Mouse (Mus musculus) T-helper 2 cell (primary cell): ENCODE measurements around the gene Krt8.

Experiments used
- in situ Hi-C: fragments of 300-600 bp; cut with MboI, MseI; formaldehyde crosslinking; loops from one replicate; pipeline ENCODE4 v1.15.1; 2025; ENCODE audit warnings: high pct_unique_total_duplicates

Gene Krt8

GRCm38 (mm10) chr15:101976023-101976422, 28.3 kb downstream of the Krt8 start:
- in situ Hi-C loops, result loop anchor here (10.0 kb wide), 1 partner anchor 441 kb away; the partner anchor contains the start of gene Krt84

- in situ Hi-C loops, result loop anchor here (5.0 to 10.0 kb wide), 2 partner anchors 439 to 642 kb away; partner anchors contain the start of gene Krt84
These were observed 30.0 kb downstream of the Krt8 start for GRCm38 (mm10) chr15:101974083-101974845.

- in situ Hi-C loops, result loop anchor here (5.0 to 10.0 kb wide), 2 partner anchors 439 to 641 kb away; partner anchors contain the start of gene Krt84
These were observed 30.7 kb downstream of the Krt8 start for GRCm38 (mm10) chr15:101973414-101974077.

GRCm38 (mm10) chr15:101970536-101970935, 33.7 kb downstream of the Krt8 start:
- in situ Hi-C loops, result loop anchor here (5.0 to 10.0 kb wide), 2 partner anchors 436 to 638 kb away; partner anchors contain the start of gene Krt84

- in situ Hi-C loops, result no loop called here
These were observed 37.5 kb downstream of the Krt8 start for GRCm38 (mm10) chr15:101966808-101967207.

- in situ Hi-C loops, result loop anchor here (5.0 kb wide), 1 partner anchor 187 kb away; no protein-coding TSS in a partner anchor
These were observed 45.4 kb downstream of the Krt8 start for GRCm38 (mm10) chr15:101958891-101959290.

- in situ Hi-C loops, result no loop called here
These were observed 50.1 kb downstream of the Krt8 start, which contains the start of gene Krt78 for GRCm38 (mm10) chr15:101954187-101954586. Gene Krt78 (minus strand): TSS chr15:101954287.

GRCm38 (mm10) chr15:101952733-101953474, 51.4 kb downstream of the Krt8 start:
- in situ Hi-C loops, result no loop called here
